Mouse (Mus musculus): Measurements from ENCODE around the gene Rnd1. TPM values are rescaled to one million over a fixed set of nuclear protein-coding genes. Genes with fewer than 3 reads are reported as not detected.

Gene Rnd1
- total RNA-seq, 2 experiments from 2014 or later = 0.40 to 1.0 TPM

- no peak for DNase-seq
Observed at GRCm38 (mm10) chr15:98614551-98614950, 62.7 kb downstream of the Rnd1 start.

Other genes starting within 250 kb of the Rnd1 start
- gene Olfr282, start 246.2 kb downstream of the Rnd1 start, total RNA-seq (2021) = not detected
- not detected for gene Olfr281, start 224.9 kb downstream of the Rnd1 start, total RNA-seq (2021)
- not detected for gene OR5BS1P, start 207.6 kb downstream of the Rnd1 start, total RNA-seq (2021)
- gene Lalba, start 194.7 kb downstream of the Rnd1 start, total RNA-seq (2021) = not detected
- gene Olfr279, start 185.1 kb downstream of the Rnd1 start, total RNA-seq (2021) = not detected
- gene Kansl2, start 143.2 kb downstream of the Rnd1 start, total RNA-seq (2021) = 10 to 100 TPM; 55.8 to 57.9 TPM
- 10 to 100 TPM; 17.3 to 21.1 TPM for gene Ccnt1, start 106.5 kb downstream of the Rnd1 start, total RNA-seq (2021)
- gene 4930415O20Rik, start 106.5 kb downstream of the Rnd1 start, total RNA-seq (2021) = under 1 TPM in 1 of 2 experiments, not detected in 1; 0.74 TPM
- 10 to 100 TPM; 19.0 to 32.3 TPM for gene Adcy6, start 67.4 kb downstream of the Rnd1 start, total RNA-seq (2021)
- gene Cacnb3, start 46.6 kb downstream of the Rnd1 start, total RNA-seq (2021) = 1 to 10 TPM; 3.4 to 4.1 TPM
- gene Ddx23, start 14.6 kb downstream of the Rnd1 start, total RNA-seq (2021) = 10 to 100 TPM; 53.1 to 56.8 TPM
- not detected for gene Ccdc65, start 30.7 kb upstream of the Rnd1 start, total RNA-seq (2021)
- gene Fkbp11, start 50.7 kb upstream of the Rnd1 start, total RNA-seq (2021) = 1 to 10 TPM; 2.7 to 3.5 TPM
- gene Arf3, start 85.8 kb upstream of the Rnd1 start, total RNA-seq (2021) = 10 to 100 TPM in 1 of 2 experiments, 1 to 10 TPM in 1; 8.3 to 10.4 TPM
- gene Wnt10b, start 100.7 kb upstream of the Rnd1 start, total RNA-seq (2021) = 1 to 10 TPM in 1 of 2 experiments, under 1 TPM in 1; 0.79 to 1.7 TPM
- not detected for gene Wnt1, start 112.4 kb upstream of the Rnd1 start, total RNA-seq (2021)
- gene Ddn, start 132.0 kb upstream of the Rnd1 start, total RNA-seq (2021) = under 1 TPM; 0.38 to 0.74 TPM
- gene Prkag1, start 154.1 kb upstream of the Rnd1 start, total RNA-seq (2021) = 10 to 100 TPM; 43.6 to 43.9 TPM
- gene Kmt2d, start 193.7 kb upstream of the Rnd1 start, total RNA-seq (2021) = 10 to 100 TPM; 36.6 to 43.5 TPM
- gene Rhebl1, start 217.1 kb upstream of the Rnd1 start, total RNA-seq (2021) = 1 to 10 TPM; 2.5 to 2.9 TPM
- gene Dhh, start 221.1 kb upstream of the Rnd1 start, total RNA-seq (2021) = 1 to 10 TPM; 1.2 to 2.3 TPM
- gene Lmbr1l, start 240.8 kb upstream of the Rnd1 start, total RNA-seq (2021) = 1 to 10 TPM; 6.1 to 6.6 TPM

All from gastrocnemius, postnatal 25 days (tissue).